17 mouse cellular contexts compared by ENCODE assay signal in the genomic region with DNA sequence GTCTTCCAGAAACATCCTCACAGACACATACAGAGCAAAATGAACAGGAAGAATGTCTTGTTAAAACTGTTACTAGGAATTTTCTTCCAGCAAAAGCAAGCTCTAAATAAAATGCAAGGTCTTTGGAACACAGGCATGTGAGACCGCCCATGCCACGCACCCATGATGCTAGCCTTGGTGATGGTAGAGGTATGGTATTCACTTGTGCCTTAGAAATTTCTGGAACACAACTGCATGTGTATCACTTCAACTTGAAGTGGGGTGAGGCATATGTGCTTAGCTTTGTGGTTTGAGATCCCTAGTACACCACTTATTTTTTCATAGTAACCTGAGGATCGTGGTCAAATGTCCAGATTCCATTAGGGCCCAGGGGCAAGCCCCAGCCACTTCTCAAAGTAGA. TPM values are rescaled to one million over a fixed set of nuclear protein-coding genes. Genes with fewer than 3 reads are reported as not detected.
A peak's percentile ranks its signal among the peaks of the same experiment; 100 is the strongest.
DNase-seq lines count a peak whose midpoint lies in the region; ATAC-seq and TF ChIP-seq lines count a peak whose summit lies in the region.
"Had no signal": no experiment of that assay in that cellular context is flagged by ENCODE, and none has a peak within 500 bp of the region (broad histone marks: within the 10 kb centered on the region; RNA-seq: fewer than 3 reads in every experiment).

No protein-coding gene starts in this region.

- peak; percentile 80 for ATAC-seq in lung, postnatal 0 days
- ATAC-seq: activated CD4-positive, CD25-positive, alpha-beta regulatory T cell, adult 4 months; CD4-positive, CD25-positive, alpha-beta regulatory T cell, adult 4 months; Patski had no signal

- H3K9ac ChIP-seq in lung, postnatal 0 days (replicated peaks; ENCODE audit: low read depth), result no peak overlapping the region

- H3K4me3 ChIP-seq in lung, postnatal 0 days (ENCODE audit: low read depth, low read length), result no peak overlapping the region

- no peaks in the 10 kb centered on the region for H3K9me3 ChIP-seq in lung, postnatal 0 days (ENCODE audit: low read length)

- no peaks in the 10 kb centered on the region for H3K36me3 ChIP-seq in lung, postnatal 0 days (ENCODE audit: insufficient read depth, low read length)
- H3K36me3 ChIP-seq: G1E had no signal

- H3K27me3 ChIP-seq in lung, postnatal 0 days (replicated peaks; ENCODE audit: insufficient read depth, low read length), result no peaks in the 10 kb centered on the region
- H3K27me3 ChIP-seq: Patski had no signal

- peak; percentile 31 for DNase-seq in lung, postnatal 0 days (ENCODE audit: low spot score)
- DNase-seq in lung, postnatal 10 days, result no peak
- DNase-seq: adrenal gland, adult 2 months; adrenal gland, adult 8-10 months; adrenal gland, postnatal 10 days; adrenal gland, postnatal 14 days; adrenal gland, postnatal 25 days; adrenal gland, postnatal 36 days; B cell, adult 2 months; cerebellum, adult 11 months; cerebellum, adult 11-12 months; cerebellum, adult 18-20 months; cerebellum, adult 2 months had no signal

- H3K4me2 ChIP-seq in lung, postnatal 0 days (replicated peaks; ENCODE audit: low read depth, low read length), result no peak overlapping the region

- H3K4me1 ChIP-seq in lung, postnatal 0 days (ENCODE audit: insufficient read depth, low read depth, low read length), result no peaks in the 10 kb centered on the region

- WGBS in lung, postnatal 0 days, result 75% methylated on average over 3 of the region's 3 CpGs

- peak; percentile 84 for TF ChIP-seq EP300 in lung, postnatal 0 days (IDR thresholded peaks at IDR 0.05)

- no peak overlapping the region for H3K27ac ChIP-seq in lung, postnatal 0 days (ENCODE audit: low read length)

- TF ChIP-seq CTCF in lung, postnatal 0 days (IDR thresholded peaks at IDR 0.05), result no peak

RNA-seq across cellular contexts. Expression of gene Daam2, which starts 13.2 kb away (rescaled TPM):
- 4.6 and 6.6 TPM in 2 replicates for polyA plus RNA-seq in lung, postnatal 0 days (2015; fragmentation: Nextera tagmentation; extraction: Ambion mirVana)
- polyA plus RNA-seq: G1E had no signal

RNA-seq across cellular contexts. Expression of gene Kif6, which starts 37.6 kb away (rescaled TPM):
- polyA plus RNA-seq in lung, postnatal 0 days (2015; fragmentation: Nextera tagmentation; extraction: Ambion mirVana), result 1.5 and 3.0 TPM in 2 replicates
- polyA plus RNA-seq: activated CD4-positive, CD25-positive, alpha-beta regulatory T cell, adult 4 months; CD4-positive, CD25-positive, alpha-beta regulatory T cell, adult 4 months; G1E had no signal
